Mouse (Mus musculus) testis, postnatal 14 days (tissue): ENCODE measurements at regions not wholly inside any gene's neighbourhood (a gene's known extent, or its start where the extent isn't known, plus 50 kb on each side); places are given as distances from the start of the nearest gene placed in this dataset.
"Not testable (repeated sequence)": the region's sequence is repeated elsewhere in the genome, so short reads cannot be mapped to it uniquely, and the experiment has no call there.

ENCODE experiments used
- DNase-seq: peaks from one replicate; pipeline ENCODE4 v3.0.0; 2021; ENCODE audit warnings: low spot score

GRCm38 (mm10) chr14:19327321-19327720 is 91.4 kb downstream of the Gm21738 start:
- DNase-seq, result no peak

GRCm38 (mm10) chr14:19311614-19312013 is 107.1 kb downstream of the Gm21738 start:
- peak; percentile 43 for DNase-seq

- not testable (repeated sequence) for DNase-seq
These were observed 115.9 kb downstream of the Gm21738 start for GRCm38 (mm10) chr14:19302859-19303258.

- no peak for DNase-seq
These were observed 139.6 kb downstream of the Gm21738 start for GRCm38 (mm10) chr14:19279096-19279495.

- peak; percentile 59 for DNase-seq
These were observed 140.8 kb downstream of the Gm21738 start for GRCm38 (mm10) chr14:19277777-19278385.
